Mouse (Mus musculus): ENCODE results near the gene Cish. TPM values are rescaled to one million over a fixed set of nuclear protein-coding genes. Genes with fewer than 3 reads are reported as not detected.

The Cish gene
- polyA plus RNA-seq, 1 experiment, result 0.64 TPM

- no peaks in the 10 kb centered on the region for H3K27me3 ChIP-seq (ENCODE audit: control insufficient read depth, insufficient read depth, insufficient read length)
- H3K79me2 ChIP-seq (ENCODE audit: control insufficient read depth, insufficient read depth), result no peaks in the 10 kb centered on the region
- H3ac ChIP-seq (ENCODE audit: control insufficient read depth, insufficient read length), result no peak overlapping the region
- TF ChIP-seq REST (IDR thresholded peaks at IDR 0.05; ENCODE audit: insufficient read depth, insufficient read length), result no peak
- no peak overlapping the region for H3K4me2 ChIP-seq (ENCODE audit: low read depth)
- no peaks in the 10 kb centered on the region for H3K36me3 ChIP-seq (ENCODE audit: control insufficient read depth, insufficient read depth)
- no peak overlapping the region for H3K4me3 ChIP-seq
Measured at GRCm38 (mm10) chr9:107302592-107302991, 6.8 kb downstream of the Cish start.

- H3K36me3 ChIP-seq (ENCODE audit: control insufficient read depth, insufficient read depth), result no peaks in the 10 kb centered on the region
- no peak overlapping the region for H3ac ChIP-seq (ENCODE audit: control insufficient read depth, insufficient read length)
- no peaks in the 10 kb centered on the region for H3K79me2 ChIP-seq (ENCODE audit: control insufficient read depth, insufficient read depth)
- no peak for TF ChIP-seq MYOD1 (IDR thresholded peaks at IDR 0.05; ENCODE audit: control insufficient read depth in 1 of 3, insufficient read length in 2 of 3, low read depth in 2 of 3)
- no peak for TF ChIP-seq REST (IDR thresholded peaks at IDR 0.05; ENCODE audit: insufficient read depth, insufficient read length)
- no peak for TF ChIP-seq USF1 (IDR thresholded peaks at IDR 0.05; ENCODE audit: low read depth)
- TF ChIP-seq TCF12 (IDR thresholded peaks at IDR 0.05; ENCODE audit: insufficient read depth, poor library complexity, severe bottlenecking), result no peak
- TF ChIP-seq MAX (IDR thresholded peaks at IDR 0.05; ENCODE audit: low read depth), result no peak
- no peak for TF ChIP-seq CEBPB (IDR thresholded peaks at IDR 0.05; ENCODE audit: insufficient read depth, poor library complexity, severe bottlenecking)
- no peak for TF ChIP-seq SRF (IDR thresholded peaks at IDR 0.05; ENCODE audit: control insufficient read depth, insufficient read length, low read depth)
- no peak overlapping the region for H3K4me3 ChIP-seq
- H3K27me3 ChIP-seq (ENCODE audit: control insufficient read depth, insufficient read depth, insufficient read length), result no peaks in the 10 kb centered on the region
- no peak overlapping the region for H3K4me2 ChIP-seq (ENCODE audit: low read depth)
Measured at GRCm38 (mm10) chr9:107303121-107303820, 7.4 kb downstream of the Cish start.

GRCm38 (mm10) chr9:107303900-107304299 lies 8.1 kb downstream of the Cish start:
- TF ChIP-seq TCF3 (IDR thresholded peaks at IDR 0.05; ENCODE audit: insufficient read length, low read depth), result no peak
- no peak for TF ChIP-seq USF1 (IDR thresholded peaks at IDR 0.05; ENCODE audit: low read depth)
- no peak for TF ChIP-seq POLR2A (IDR thresholded peaks at IDR 0.05; ENCODE audit: insufficient read length, low read depth)
- no peak for TF ChIP-seq MAX (IDR thresholded peaks at IDR 0.05; ENCODE audit: low read depth)
- no peak for TF ChIP-seq REST (IDR thresholded peaks at IDR 0.05; ENCODE audit: insufficient read depth, insufficient read length)
- TF ChIP-seq E2F4 (IDR thresholded peaks at IDR 0.05; ENCODE audit: insufficient read depth), result no peak
- TF ChIP-seq TCF12 (IDR thresholded peaks at IDR 0.05; ENCODE audit: insufficient read depth, poor library complexity, severe bottlenecking), result no peak
- TF ChIP-seq POLR2AphosphoS2 (IDR thresholded peaks at IDR 0.05; ENCODE audit: insufficient read length, low read depth), result no peak
- no peak for TF ChIP-seq SRF (IDR thresholded peaks at IDR 0.05; ENCODE audit: control insufficient read depth, insufficient read length, low read depth)
- H3K4me2 ChIP-seq (ENCODE audit: low read depth), result no peak overlapping the region
- no peaks in the 10 kb centered on the region for H3K79me2 ChIP-seq (ENCODE audit: control insufficient read depth, insufficient read depth)
- H3K4me3 ChIP-seq, result no peak overlapping the region
- H3K27me3 ChIP-seq (ENCODE audit: control insufficient read depth, insufficient read depth, insufficient read length), result no peaks in the 10 kb centered on the region
- no peaks in the 10 kb centered on the region for H3K36me3 ChIP-seq (ENCODE audit: control insufficient read depth, insufficient read depth)
- H3ac ChIP-seq (ENCODE audit: control insufficient read depth, insufficient read length), result no peak overlapping the region

GRCm38 (mm10) chr9:107304383-107304782 lies 8.6 kb downstream of the Cish start:
- no peak overlapping the region for H3ac ChIP-seq (ENCODE audit: control insufficient read depth, insufficient read length)
- H3K4me2 ChIP-seq (ENCODE audit: low read depth), result no peak overlapping the region
- no peaks in the 10 kb centered on the region for H3K36me3 ChIP-seq (ENCODE audit: control insufficient read depth, insufficient read depth)
- no peaks in the 10 kb centered on the region for H3K79me2 ChIP-seq (ENCODE audit: control insufficient read depth, insufficient read depth)
- TF ChIP-seq MAX (IDR thresholded peaks at IDR 0.05; ENCODE audit: low read depth), result no peak
- TF ChIP-seq CEBPB (IDR thresholded peaks at IDR 0.05; ENCODE audit: insufficient read depth, poor library complexity, severe bottlenecking), result no peak
- no peak for TF ChIP-seq SRF (IDR thresholded peaks at IDR 0.05; ENCODE audit: control insufficient read depth, insufficient read length, low read depth)
- TF ChIP-seq USF1 (IDR thresholded peaks at IDR 0.05; ENCODE audit: low read depth), result no peak
- TF ChIP-seq POLR2AphosphoS2 (IDR thresholded peaks at IDR 0.05; ENCODE audit: insufficient read length, low read depth), result no peak
- no peak for TF ChIP-seq TCF3 (IDR thresholded peaks at IDR 0.05; ENCODE audit: insufficient read length, low read depth)
- TF ChIP-seq E2F4 (IDR thresholded peaks at IDR 0.05; ENCODE audit: insufficient read depth), result no peak
- no peaks in the 10 kb centered on the region for H3K27me3 ChIP-seq (ENCODE audit: control insufficient read depth, insufficient read depth, insufficient read length)
- H3K4me3 ChIP-seq, result no peak overlapping the region

GRCm38 (mm10) chr9:107305012-107305411 lies 9.2 kb downstream of the Cish start:
- no peak overlapping the region for H3K4me3 ChIP-seq
- H3K27me3 ChIP-seq (ENCODE audit: control insufficient read depth, insufficient read depth, insufficient read length), result no peaks in the 10 kb centered on the region
- H3K4me2 ChIP-seq (ENCODE audit: low read depth), result no peak overlapping the region
- TF ChIP-seq E2F4 (IDR thresholded peaks at IDR 0.05; ENCODE audit: insufficient read depth) (no peak), POLR2AphosphoS2 (IDR thresholded peaks at IDR 0.05; ENCODE audit: insufficient read length, low read depth) (no peak), MYOD1 (IDR thresholded peaks at IDR 0.05; ENCODE audit: control insufficient read depth in 1 of 3, insufficient read length in 2 of 3, low read depth in 2 of 3) (no peak), TCF3 (IDR thresholded peaks at IDR 0.05; ENCODE audit: insufficient read length, low read depth) (no peak), MYOG (IDR thresholded peaks at IDR 0.05; ENCODE audit: control insufficient read depth in 1 of 3, insufficient read depth in 1 of 3, insufficient read length in 2 of 3, low read depth in 2 of 3) (no peak), TCF12 (IDR thresholded peaks at IDR 0.05; ENCODE audit: insufficient read depth, poor library complexity, severe bottlenecking) (no peak), MAX (IDR thresholded peaks at IDR 0.05; ENCODE audit: low read depth) (no peak), CEBPB (IDR thresholded peaks at IDR 0.05; ENCODE audit: insufficient read depth, poor library complexity, severe bottlenecking) (no peak), POLR2A (IDR thresholded peaks at IDR 0.05; ENCODE audit: insufficient read length, low read depth) (no peak), USF1 (IDR thresholded peaks at IDR 0.05; ENCODE audit: low read depth) (no peak)
- H3K36me3 ChIP-seq (ENCODE audit: control insufficient read depth, insufficient read depth), result no peaks in the 10 kb centered on the region
- H3ac ChIP-seq (ENCODE audit: control insufficient read depth, insufficient read length), result no peak overlapping the region
- no peaks in the 10 kb centered on the region for H3K79me2 ChIP-seq (ENCODE audit: control insufficient read depth, insufficient read depth)

All from myocyte (in vitro differentiated cells).